Mouse (Mus musculus) left cerebral cortex, postnatal 4 days (tissue): ENCODE measurements at regions not wholly inside any gene's neighbourhood (a gene's known extent, or its start where the extent isn't known, plus 50 kb on each side); places are given as distances from the start of the nearest gene placed in this dataset.

Experiments used
- DNase-seq: peaks from one replicate; pipeline ENCODE4 v3.0.0-alpha.2; 2022
- intact Hi-C: fragments of 180-260 bp; cut with DNase I; formaldehyde crosslinking; loops from one replicate; pipeline ENCODE4 v1.15.1; 2025

- DNase-seq, result no peak
- intact Hi-C loops, result no loop called here
Measured at GRCm38 (mm10) chr11:6731505-6731904, 73.2 kb downstream of the Ramp3 start.
